Mouse (Mus musculus) forebrain, embryonic 12.5 days (tissue): Measurements from ENCODE around the gene Ndufb8. TPM values are rescaled to one million over a fixed set of nuclear protein-coding genes. Genes with fewer than 3 reads are reported as not detected.

Experiments used
- ATAC-seq: fragments of 200-750 bp; cut with Nextera tagmentation; 2 replicates; pipeline ENCODE4 v1.8.0; 2017; ENCODE audit warnings: moderate TSS enrichment; ENCODE audit not compliant: low FRiP score
- H3K27ac ChIP-seq: fragments of 300-500 bp; sonication (generic); 2 replicates; pipeline ENCODE4 v1.5.1; 2016; ENCODE audit warnings: mild to moderate bottlenecking
- H3K27me3 ChIP-seq: fragments of 300-500 bp; sonication (generic); 2 replicates; pipeline ENCODE4 v1.6.1; 2016; ENCODE audit warnings: mild to moderate bottlenecking
- H3K36me3 ChIP-seq: fragments of 300-500 bp; sonication (generic); replicated peaks from 2 replicates; pipeline ENCODE4 v1.6.1; 2016; ENCODE audit warnings: mild to moderate bottlenecking
- H3K4me1 ChIP-seq: fragments of 300-500 bp; sonication (generic); 2 replicates; pipeline ENCODE4 v1.6.1; 2016
- H3K4me2 ChIP-seq: fragments of 300-500 bp; sonication (generic); 2 replicates; pipeline ENCODE4 v1.6.1; 2016; ENCODE audit warnings: mild to moderate bottlenecking, moderate library complexity
- H3K4me3 ChIP-seq: fragments of 300-500 bp; sonication (generic); replicated peaks from 2 replicates; pipeline ENCODE4 v1.5.1; 2016; ENCODE audit warnings: mild to moderate bottlenecking
- H3K9ac ChIP-seq: fragments of 300-500 bp; sonication (generic); 2 replicates; pipeline ENCODE4 v1.6.1; 2016; ENCODE audit warnings: mild to moderate bottlenecking
- H3K9me3 ChIP-seq: fragments of 300-500 bp; sonication (generic); 2 replicates; pipeline ENCODE4 v1.6.1; 2016
- WGBS: fragments of 180-500 bp; shearing (Covaris S2); methylation state at CpG from one replicate; pipeline ENCODE4 v1.1.7; 2016; 5-methylcytosine and 5-hydroxymethylcytosine counted together
- polyA plus RNA-seq: library from polyadenylated mRNA; unstranded; fragments of >200 nt; fragmentation: Nextera tagmentation; extraction: Ambion mirVana; gene quantifications from 2 replicates; pipeline ENCODE4 v1.2.1, GENCODE M21; 2016

Gene Ndufb8
- polyA plus RNA-seq, 1 experiment from 2014 or later: 384 TPM

DNA sequence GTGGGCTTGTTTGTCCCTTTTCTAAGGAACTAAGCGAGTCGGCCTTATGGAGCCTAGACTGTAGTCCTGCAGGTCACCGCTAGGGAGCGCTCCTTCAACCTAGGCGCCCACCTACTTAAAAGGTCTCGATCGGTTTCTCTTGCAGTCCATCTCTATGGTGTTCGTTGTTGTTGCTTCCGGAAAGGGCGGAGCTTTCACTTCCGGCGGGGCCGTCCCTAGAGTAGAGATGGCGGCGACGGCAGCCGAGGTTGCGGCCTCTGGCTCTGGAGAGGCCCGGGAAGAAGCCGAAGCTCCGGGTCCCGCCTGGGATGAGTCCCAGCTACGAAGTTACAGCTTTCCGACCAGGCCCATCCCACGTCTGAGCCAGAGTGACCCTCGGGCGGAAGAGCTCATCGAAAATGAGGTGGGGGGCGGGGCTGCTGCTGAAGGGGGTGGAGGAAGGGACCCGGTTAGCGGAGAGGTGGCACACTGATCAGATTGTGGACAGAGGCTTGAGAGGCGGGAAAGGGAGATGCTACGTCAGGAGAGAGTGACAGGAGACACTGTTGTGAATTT, 7.5 kb upstream of the Ndufb8 start, which contains the start of gene Hif1an:
Gene Hif1an, plus strand, starts transcription at position 199 of the 555 bp plus-strand sequence.
- Histone ChIP-seq H3K36me3 (peaks cover 26% of the 10 kb centered on the region), H3K9ac (peak within 1 kb of the TSS; percentile 59), H3K4me1 (peaks cover 17% of the 10 kb centered on the region), H3K4me2 (peak within 1 kb of the TSS; percentile 77), H3K27me3 (peaks cover 17% of the 10 kb centered on the region), H3K4me3 (peak within 1 kb of the TSS; percentile 80), H3K9me3 (no peaks in the 10 kb centered on the region), H3K27ac (peak within 1 kb of the TSS; percentile 62)
- ATAC-seq: peak; percentile 99
- under 1% methylated on average over 33 of the region's 33 CpGs for WGBS

DNA sequence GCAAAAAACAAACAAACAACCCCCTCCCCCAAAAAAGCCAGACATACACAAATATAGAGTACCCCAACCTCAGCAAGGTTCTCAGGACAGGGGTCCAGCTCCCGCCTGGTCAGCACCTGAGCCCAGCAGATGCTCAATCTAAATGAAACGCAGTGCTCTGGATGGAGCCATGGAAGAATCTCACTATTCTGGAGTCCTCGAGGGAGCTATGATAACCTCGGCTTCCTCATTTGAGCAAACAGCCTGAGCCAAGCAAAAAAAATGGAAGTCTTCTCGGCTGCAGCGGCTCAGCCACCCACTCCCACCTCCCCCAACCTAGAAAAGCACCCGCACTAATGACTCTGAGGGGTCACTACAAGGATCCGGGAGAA, 765 bp downstream of the Ndufb8 start:
- Histone ChIP-seq H3K4me3 (peak overlapping the region; percentile 89), H3K27me3 (peaks cover 15% of the 10 kb centered on the region), H3K36me3 (peaks cover 36% of the 10 kb centered on the region), H3K27ac (no peak overlapping the region), H3K9me3 (no peaks in the 10 kb centered on the region), H3K4me2 (peak overlapping the region; percentile 87), H3K4me1 (peaks cover 15% of the 10 kb centered on the region), H3K9ac (peak overlapping the region; percentile 86)
- ATAC-seq: no peak
- WGBS: 5% methylated on average over 8 of the region's 8 CpGs

DNA sequence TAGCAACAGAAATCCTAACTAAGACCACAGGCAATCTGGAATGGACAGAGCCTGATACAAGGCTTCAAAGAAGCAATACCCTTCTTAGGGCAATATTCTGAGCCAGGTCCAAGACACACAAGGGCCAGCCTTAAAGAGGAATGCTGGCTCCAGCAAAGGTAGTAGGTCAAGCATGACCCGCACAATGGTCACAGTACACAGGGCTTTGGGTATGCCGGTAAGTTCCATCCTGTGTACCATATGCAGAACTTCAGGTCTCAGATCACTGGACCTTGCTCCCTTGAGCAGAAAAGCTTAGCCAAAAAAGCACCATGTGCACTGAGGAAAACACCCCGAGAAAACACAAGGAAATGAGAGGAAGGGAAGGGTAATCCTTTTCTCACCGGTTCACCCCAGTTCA, 2.0 kb downstream of the Ndufb8 start:
- Histone ChIP-seq H3K4me3 (no peak overlapping the region), H3K36me3 (peaks cover 47% of the 10 kb centered on the region), H3K4me2 (no peak overlapping the region), H3K27ac (no peak overlapping the region), H3K9me3 (no peaks in the 10 kb centered on the region), H3K27me3 (peaks cover 8% of the 10 kb centered on the region), H3K9ac (no peak overlapping the region), H3K4me1 (peaks cover 15% of the 10 kb centered on the region)
- no peak for ATAC-seq
- WGBS: 92% methylated on average over 4 of the region's 4 CpGs

DNA sequence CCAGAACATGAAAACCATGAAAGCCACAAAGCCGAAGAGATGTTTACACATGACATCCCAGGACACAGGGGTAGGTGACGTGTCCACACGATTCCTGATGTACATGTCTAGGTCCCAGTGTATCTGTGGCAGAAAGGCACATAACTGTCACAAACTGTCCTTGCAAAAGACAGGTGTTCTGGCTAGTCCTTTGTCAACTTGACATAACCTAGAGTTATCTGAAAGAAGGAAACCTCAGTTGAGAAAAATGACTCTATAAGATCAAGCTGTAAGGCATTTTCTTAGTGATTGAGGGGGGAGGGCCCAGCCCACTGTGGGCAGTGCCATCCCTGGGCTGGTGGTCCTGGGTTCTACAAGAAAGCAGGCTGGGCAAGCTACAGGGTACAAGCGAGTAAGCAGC, 2.5 kb downstream of the Ndufb8 start, which contains the start of gene Gm20538:
Gene Gm20538, minus strand, starts transcription at position 101 of the 400 bp plus-strand sequence.
- Histone ChIP-seq H3K4me2 (no peak within 1 kb of the TSS), H3K4me1 (peaks cover 15% of the 10 kb centered on the region), H3K36me3 (peaks cover 51% of the 10 kb centered on the region), H3K9ac (no peak within 1 kb of the TSS), H3K27ac (no peak within 1 kb of the TSS), H3K9me3 (no peaks in the 10 kb centered on the region), H3K4me3 (no peak within 1 kb of the TSS), H3K27me3 (peaks cover 4% of the 10 kb centered on the region)
- WGBS: 97% methylated on average over 4 of the region's 4 CpGs
- no peak for ATAC-seq

DNA sequence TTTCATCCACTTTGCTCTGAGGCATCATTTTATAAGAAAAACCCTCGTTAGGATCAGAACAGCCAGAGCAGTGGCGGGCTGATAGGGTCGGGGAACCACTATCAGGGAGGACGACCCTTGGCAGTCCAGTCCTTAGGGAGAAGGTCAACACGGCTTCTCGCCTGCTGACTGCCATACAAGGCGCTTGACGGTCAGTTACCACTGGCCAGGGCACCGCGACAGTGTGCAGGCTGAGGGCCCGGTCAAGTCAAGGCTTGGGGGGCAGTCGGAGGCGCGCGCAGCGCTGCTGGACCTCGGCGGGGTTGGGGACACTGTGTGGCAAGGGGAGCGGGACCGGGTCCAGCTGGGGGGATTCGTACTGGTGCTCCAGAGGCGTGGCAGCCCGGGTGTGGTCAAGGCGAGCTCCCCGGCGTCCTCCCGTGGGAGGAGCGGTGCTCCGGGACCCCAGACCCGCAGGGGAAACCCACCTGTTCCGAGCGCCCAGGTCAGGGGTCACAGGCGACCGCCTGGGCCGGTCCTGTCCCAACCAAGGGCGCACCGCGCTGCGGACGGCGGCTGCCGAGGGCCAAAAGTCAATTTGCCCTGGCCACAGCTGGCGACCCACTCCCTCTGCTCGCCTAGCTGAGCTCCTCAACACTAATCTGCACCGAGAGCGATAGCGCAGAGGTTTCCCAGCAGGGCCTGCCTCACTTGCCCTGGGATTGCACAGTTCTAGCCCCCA, 9.8 kb downstream of the Ndufb8 start, which contains the start of gene Sec31b:
Gene Sec31b, minus strand, starts transcription at position 544 of the 721 bp plus-strand sequence.
- Histone ChIP-seq H3K4me3 (peak within 1 kb of the TSS; percentile 42), H3K27me3 (peaks cover 46% of the 10 kb centered on the region), H3K4me1 (peaks cover 7% of the 10 kb centered on the region), H3K9ac (peak within 1 kb of the TSS; percentile 44), H3K9me3 (peaks cover 10% of the 10 kb centered on the region), H3K4me2 (peak within 1 kb of the TSS; percentile 65), H3K36me3 (peaks cover 25% of the 10 kb centered on the region), H3K27ac (no peak within 1 kb of the TSS)
- under 1% methylated on average over 46 of the region's 47 CpGs for WGBS
- ATAC-seq: peak; percentile 23; the same call in 1 of the 2 replicates

DNA sequence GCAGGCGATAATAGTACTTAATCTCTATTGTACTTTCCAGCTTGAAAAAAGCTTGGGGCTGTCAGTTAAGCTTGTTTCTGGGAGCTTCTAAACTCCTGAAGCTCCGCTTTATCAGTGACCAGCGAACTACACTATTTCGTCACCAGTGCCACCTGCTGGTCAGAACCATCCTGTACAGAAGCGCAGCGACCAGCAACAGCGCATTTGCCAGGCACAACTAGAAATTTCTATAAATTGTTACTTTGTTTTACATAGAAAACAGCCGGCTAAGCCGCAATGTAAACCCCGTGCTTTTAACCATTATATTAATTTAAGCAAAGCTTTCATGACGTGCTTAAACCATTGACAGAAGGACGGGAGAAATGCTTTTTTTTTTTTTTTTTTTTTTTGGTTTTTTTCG, 10.5 kb downstream of the Ndufb8 start:
- peaks cover 18% of the 10 kb centered on the region for H3K36me3 ChIP-seq
- H3K4me2 ChIP-seq: no peak overlapping the region
- peaks cover 46% of the 10 kb centered on the region for H3K27me3 ChIP-seq
- WGBS: 3% methylated on average over 13 of the region's 13 CpGs
- no peak overlapping the region; the same call in 1 of the 2 replicates for H3K4me3 ChIP-seq
- H3K4me1 ChIP-seq: peaks cover 7% of the 10 kb centered on the region
- H3K9ac ChIP-seq: no peak overlapping the region
- ATAC-seq: no peak
- no peak overlapping the region for H3K27ac ChIP-seq
- H3K9me3 ChIP-seq: peaks cover 15% of the 10 kb centered on the region

DNA sequence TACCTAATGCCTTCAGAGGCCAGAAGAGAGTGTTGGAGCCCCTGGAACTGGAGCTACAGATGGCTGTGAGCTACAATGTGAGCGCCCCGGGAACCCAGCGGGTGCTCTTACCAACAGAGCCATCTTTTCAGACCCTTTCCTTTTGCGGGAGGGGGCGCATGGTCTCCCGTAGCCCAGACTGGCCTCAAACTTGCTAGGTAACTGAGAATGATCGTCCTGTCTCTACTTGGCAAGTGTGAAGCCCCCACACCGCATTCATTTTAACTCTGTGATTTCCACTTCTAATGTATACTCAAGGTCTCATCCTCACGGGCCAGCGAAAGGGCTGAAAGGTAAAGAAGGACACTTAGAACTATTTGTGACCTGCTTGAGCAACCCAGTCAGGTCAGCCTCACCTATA, 10.9 kb downstream of the Ndufb8 start:
- peaks cover 15% of the 10 kb centered on the region for H3K9me3 ChIP-seq
- WGBS: 51% methylated on average over 10 of the region's 10 CpGs
- H3K27me3 ChIP-seq: peaks cover 46% of the 10 kb centered on the region
- H3K4me3 ChIP-seq: no peak overlapping the region
- peaks cover 14% of the 10 kb centered on the region for H3K36me3 ChIP-seq
- no peak overlapping the region for H3K4me2 ChIP-seq
- ATAC-seq: no peak
- no peak overlapping the region for H3K27ac ChIP-seq
- H3K9ac ChIP-seq: no peak overlapping the region
- H3K4me1 ChIP-seq: peaks cover 7% of the 10 kb centered on the region

DNA sequence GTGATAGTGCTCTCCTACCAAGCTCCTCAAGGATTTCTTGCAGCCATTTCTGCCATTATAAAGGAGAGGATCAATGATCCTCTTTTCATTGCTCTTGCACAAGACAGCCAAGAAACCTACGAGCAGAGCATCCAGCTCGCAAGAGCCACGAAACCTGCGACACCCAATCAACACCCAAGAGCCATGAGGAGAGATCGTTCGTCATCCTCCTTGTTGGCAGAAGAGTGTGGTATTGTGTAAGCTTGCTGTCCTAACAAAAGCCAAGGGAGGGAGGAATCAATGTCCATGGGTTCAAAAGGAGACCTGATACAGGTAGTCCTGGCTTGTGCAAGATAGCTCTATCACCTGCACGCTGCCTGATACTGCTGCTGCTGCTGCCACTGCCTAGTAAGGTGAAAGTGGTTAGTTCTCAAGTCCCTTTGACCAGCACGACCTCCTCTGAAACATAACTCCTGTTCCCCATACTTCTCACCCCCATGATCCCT, 12.5 kb downstream of the Ndufb8 start:
- WGBS: 92% methylated on average over 8 of the region's 8 CpGs
- Histone ChIP-seq H3K4me2 (no peak overlapping the region), H3K27me3 (peaks cover 50% of the 10 kb centered on the region), H3K9me3 (peaks cover 15% of the 10 kb centered on the region), H3K27ac (no peak overlapping the region), H3K9ac (no peak overlapping the region), H3K36me3 (no peaks in the 10 kb centered on the region; the same call in 1 of the 2 replicates), H3K4me1 (peaks cover 7% of the 10 kb centered on the region), H3K4me3 (no peak overlapping the region)
- ATAC-seq: no peak

DNA sequence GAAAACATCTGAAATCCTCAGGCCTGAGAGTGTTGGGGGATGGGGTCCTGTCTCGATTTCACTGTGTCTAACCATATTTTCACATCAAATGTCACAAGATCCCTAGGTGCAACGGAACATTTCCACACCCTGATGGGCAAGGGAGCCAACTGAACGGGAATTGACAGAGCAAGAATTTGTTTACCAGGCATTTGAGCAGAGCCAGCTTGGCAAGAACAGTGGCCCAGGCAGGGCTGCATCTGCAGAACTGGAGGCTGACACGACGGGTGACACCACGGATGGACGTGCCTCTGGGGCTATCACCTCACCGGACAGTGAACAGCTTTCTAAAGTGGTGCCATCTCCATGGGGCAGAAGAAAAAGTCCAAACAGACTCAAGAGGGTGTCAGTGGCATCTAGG, 17.8 kb downstream of the Ndufb8 start:
- no peak overlapping the region for H3K9ac ChIP-seq
- no peak overlapping the region for H3K27ac ChIP-seq
- no peak overlapping the region for H3K4me3 ChIP-seq
- WGBS: 87% methylated on average over 8 of the region's 8 CpGs
- no peak for ATAC-seq
- no peaks in the 10 kb centered on the region for H3K36me3 ChIP-seq
- peaks cover 40% of the 10 kb centered on the region for H3K27me3 ChIP-seq
- H3K9me3 ChIP-seq: peaks cover 15% of the 10 kb centered on the region
- no peaks in the 10 kb centered on the region for H3K4me1 ChIP-seq
- no peak overlapping the region for H3K4me2 ChIP-seq

DNA sequence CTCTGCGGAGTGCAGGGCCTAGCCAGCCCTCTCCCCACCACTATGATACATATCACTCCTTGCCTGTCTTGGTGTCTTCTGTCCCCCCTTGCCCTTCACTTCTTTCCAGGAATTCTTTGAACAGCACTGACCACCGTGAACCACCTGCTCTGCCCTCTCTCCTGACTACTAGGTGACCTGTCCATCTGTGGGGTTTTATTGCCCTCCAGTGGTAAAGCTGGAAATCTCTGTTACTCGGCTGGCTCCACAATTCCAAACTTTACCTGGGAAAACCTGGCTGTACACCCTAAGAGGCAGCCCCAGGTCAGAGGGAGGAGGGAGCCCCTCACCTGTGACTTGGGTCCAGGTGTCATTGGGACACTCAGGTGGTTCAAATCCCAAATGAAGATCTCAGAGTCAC, 19.9 kb downstream of the Ndufb8 start:
- Histone ChIP-seq H3K9me3 (peaks cover 5% of the 10 kb centered on the region; the same call in 1 of the 2 replicates), H3K36me3 (no peaks in the 10 kb centered on the region), H3K9ac (no peak overlapping the region), H3K4me3 (no peak overlapping the region), H3K4me2 (no peak overlapping the region), H3K4me1 (no peaks in the 10 kb centered on the region), H3K27ac (no peak overlapping the region), H3K27me3 (peaks cover 59% of the 10 kb centered on the region)
- ATAC-seq: no peak
- 23% methylated on average over 3 of the region's 3 CpGs for WGBS

DNA sequence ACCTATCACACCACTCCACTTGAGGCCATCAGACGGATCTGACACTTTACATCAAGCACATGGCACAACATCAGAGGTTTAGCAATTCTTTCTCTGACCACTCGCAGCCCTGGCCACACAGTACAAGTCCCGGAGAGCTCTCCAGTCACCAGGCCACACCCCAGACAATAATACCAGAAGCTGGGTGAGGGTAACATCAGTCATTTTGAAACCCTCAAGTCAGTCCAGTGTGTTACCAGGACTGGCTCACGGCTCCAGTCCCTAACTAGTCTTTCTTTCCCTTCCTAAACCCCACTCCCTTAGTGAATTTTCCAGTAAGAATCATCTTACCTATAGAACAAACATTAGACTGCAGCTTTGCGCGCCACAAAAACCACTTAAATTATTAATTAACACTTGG, 25.2 kb downstream of the Ndufb8 start:
- Histone ChIP-seq H3K27ac (no peak overlapping the region), H3K9me3 (no peaks in the 10 kb centered on the region), H3K27me3 (peaks cover 86% of the 10 kb centered on the region), H3K4me2 (no peak overlapping the region), H3K4me3 (no peak overlapping the region), H3K9ac (no peak overlapping the region), H3K36me3 (no peaks in the 10 kb centered on the region), H3K4me1 (no peaks in the 10 kb centered on the region)
- WGBS: 84% methylated on average over 6 of the region's 6 CpGs
- no peak for ATAC-seq

DNA sequence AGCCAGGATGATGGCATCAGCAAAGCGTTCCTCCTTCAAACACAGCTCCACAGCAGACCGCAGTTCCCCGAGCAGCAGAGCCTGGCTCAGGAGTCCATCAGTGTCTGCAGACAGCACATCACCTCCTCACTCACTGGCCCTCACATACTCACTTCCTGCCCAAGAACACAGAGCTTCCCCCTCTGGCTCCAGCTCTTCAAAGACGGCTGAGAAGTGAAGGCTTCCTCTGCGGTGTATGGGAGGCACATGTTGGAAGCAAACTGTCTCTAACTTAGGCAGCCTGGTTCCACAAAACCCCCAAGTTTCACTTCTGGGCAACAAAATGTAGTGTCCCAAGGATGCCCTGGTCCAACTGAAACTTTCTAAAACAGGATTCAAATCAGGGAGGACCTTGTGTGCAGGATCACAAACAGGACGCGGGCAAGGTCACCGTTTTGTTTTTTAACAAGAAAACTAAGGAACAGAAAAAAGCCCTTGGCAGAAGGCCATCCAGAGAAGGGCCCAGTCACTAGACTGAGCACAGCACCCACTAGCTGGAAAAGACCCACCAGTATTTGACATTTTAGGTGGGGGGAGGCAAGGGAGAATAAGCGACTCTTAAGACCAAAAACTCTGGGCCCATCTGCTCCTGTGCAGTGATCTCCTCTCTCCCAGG, 29.6 kb downstream of the Ndufb8 start:
- Histone ChIP-seq H3K9ac (no peak overlapping the region), H3K27ac (no peak overlapping the region), H3K4me1 (no peaks in the 10 kb centered on the region), H3K27me3 (peaks cover 83% of the 10 kb centered on the region), H3K4me2 (no peak overlapping the region), H3K36me3 (no peaks in the 10 kb centered on the region), H3K4me3 (no peak overlapping the region), H3K9me3 (no peaks in the 10 kb centered on the region)
- 84% methylated on average over 9 of the region's 9 CpGs for WGBS
- no peak for ATAC-seq
